Mouse (Mus musculus): ENCODE measurements at regions not wholly inside any gene's neighbourhood (a gene's known extent, or its start where the extent isn't known, plus 50 kb on each side); places are given as distances from the start of the nearest gene placed in this dataset.
A peak's percentile ranks its signal among the peaks of the same experiment; 100 is the strongest.
"Not testable (repeated sequence)": the region's sequence is repeated elsewhere in the genome, so short reads cannot be mapped to it uniquely, and the experiment has no call there.

GRCm38 (mm10) chrY:89267946-89268345 is 215.3 kb downstream of the Gm21294 start:
- intact Hi-C loops (cut with DNase I), result not testable (repeated sequence)
- DNase-seq, result peak; percentile 0
